Mouse (Mus musculus) olfactory bulb, adult 2 months (tissue): ENCODE results near the gene Epb41l1. TPM values are rescaled to one million over a fixed set of nuclear protein-coding genes. Genes with fewer than 3 reads are reported as not detected.
A peak's percentile ranks its signal among the peaks of the same experiment; 100 is the strongest.

Experiments used
- H3K27ac ChIP-seq: fragments of 200-500 bp; 2 replicates; pipeline ENCODE4 v1.5.1; 2012; ENCODE audit warnings: low read depth, low read length; ENCODE audit not compliant: insufficient read depth
- H3K4me1 ChIP-seq: fragments of 200-500 bp; 2 replicates; pipeline ENCODE4 v1.6.1; 2012; ENCODE audit warnings: low read length; ENCODE audit not compliant: control insufficient read depth, insufficient read depth
- H3K4me3 ChIP-seq: fragments of 200-500 bp; 2 replicates; pipeline ENCODE4 v1.5.1; 2012; ENCODE audit warnings: mild to moderate bottlenecking, low read depth, low read length, moderate library complexity; ENCODE audit not compliant: insufficient read depth
- CTCF ChIP-seq: fragments of 200-500 bp; IDR thresholded peaks from 2 replicates; pipeline ENCODE4 v1.5.1; 2012; ENCODE audit warnings: low read depth, mild to moderate bottlenecking, low read length, moderate library complexity; ENCODE audit not compliant: insufficient read depth
- POLR2A ChIP-seq: fragments of 200-500 bp; IDR thresholded peaks from 2 replicates; pipeline ENCODE4 v1.6.1; 2012; ENCODE audit warnings: mild to moderate bottlenecking, low read depth, low read length, moderate library complexity; ENCODE audit not compliant: insufficient read depth
- WGBS: fragments of 180-500 bp; shearing (Covaris S2); methylation state at CpG from one replicate; pipeline ENCODE4 v1.1.7; 2018; 5-methylcytosine and 5-hydroxymethylcytosine counted together
- polyA plus RNA-seq: library from polyadenylated mRNA; stranded (reverse); fragments of >200 nt; gene quantifications from 2 replicates; pipeline ENCODE4 v1.2.4, GENCODE M21; 2012; ENCODE audit warnings: low replicate concordance; ENCODE audit not compliant: missing spikeins, insufficient read depth, insufficient read length

The Epb41l1 gene
- polyA plus RNA-seq, 1 experiment, result 51.4 TPM

- WGBS, result 36% methylated on average over 14 of the region's 14 CpGs
- H3K4me1 ChIP-seq, result peaks cover 17% of the 10 kb centered on the region
Measured at GRCm38 (mm10) chr2:156462154-156463029, 41.7 kb downstream of the Epb41l1 start.

GRCm38 (mm10) chr2:156464416-156464815 is 43.7 kb downstream of the Epb41l1 start:
- peaks cover 19% of the 10 kb centered on the region for H3K4me1 ChIP-seq
- TF ChIP-seq POLR2A, result no peak
- no peak for TF ChIP-seq CTCF
- WGBS, result 80% methylated on average over 4 of the region's 4 CpGs
- H3K4me3 ChIP-seq, result no peak overlapping the region
- no peak overlapping the region for H3K27ac ChIP-seq

More at GRCm38 (mm10) chr2:156462154-156463029, 41.7 kb downstream of the Epb41l1 start:
- no peak overlapping the region for H3K27ac ChIP-seq
- H3K4me3 ChIP-seq, result no peak overlapping the region
- TF ChIP-seq CTCF (no peak), POLR2A (no peak)

GRCm38 (mm10) chr2:156467538-156467937 is 46.8 kb downstream of the Epb41l1 start:
- TF ChIP-seq POLR2A (no peak), CTCF (no peak)
- whole genome bisulfite sequencing, result 94% methylated on average over 11 of the region's 11 CpGs
- H3K4me3 ChIP-seq, result no peak overlapping the region
- peaks cover 9% of the 10 kb centered on the region for H3K4me1 ChIP-seq
- H3K27ac ChIP-seq, result no peak overlapping the region

DNA sequence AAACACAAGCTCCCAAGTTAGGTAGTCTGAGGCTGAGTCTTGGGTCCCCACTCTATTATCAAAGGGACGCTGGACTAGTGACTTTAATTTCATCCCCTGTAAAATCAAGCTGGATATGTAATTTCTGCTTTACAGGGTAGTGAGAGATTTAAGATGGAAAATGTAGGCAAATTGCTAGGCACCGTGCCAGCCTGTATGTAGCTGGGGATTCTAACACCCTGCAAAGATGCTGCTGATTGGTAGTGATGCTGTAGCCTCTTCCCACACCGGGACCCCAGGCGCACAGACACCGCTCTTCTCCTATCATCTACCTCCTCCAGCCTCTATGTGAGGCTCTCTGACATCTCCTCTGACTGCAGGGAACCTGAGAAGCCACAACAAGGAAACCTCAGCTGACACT is 48.2 kb downstream of the Epb41l1 start:
- H3K4me1 ChIP-seq, result peaks cover 10% of the 10 kb centered on the region; the same call in 1 of the 2 replicates
- no peak for TF ChIP-seq CTCF
- TF ChIP-seq POLR2A, result no peak
- H3K27ac ChIP-seq, result no peak overlapping the region
- no peak overlapping the region for H3K4me3 ChIP-seq
- WGBS, result 56% methylated on average over 5 of the region's 5 CpGs

GRCm38 (mm10) chr2:156469508-156469907 is 48.8 kb downstream of the Epb41l1 start:
- Histone ChIP-seq H3K4me1 (peaks cover 14% of the 10 kb centered on the region; the same call in 1 of the 2 replicates), H3K4me3 (no peak overlapping the region), H3K27ac (no peak overlapping the region)
- WGBS, result 81% methylated on average over 8 of the region's 8 CpGs
- no peak for TF ChIP-seq POLR2A

DNA sequence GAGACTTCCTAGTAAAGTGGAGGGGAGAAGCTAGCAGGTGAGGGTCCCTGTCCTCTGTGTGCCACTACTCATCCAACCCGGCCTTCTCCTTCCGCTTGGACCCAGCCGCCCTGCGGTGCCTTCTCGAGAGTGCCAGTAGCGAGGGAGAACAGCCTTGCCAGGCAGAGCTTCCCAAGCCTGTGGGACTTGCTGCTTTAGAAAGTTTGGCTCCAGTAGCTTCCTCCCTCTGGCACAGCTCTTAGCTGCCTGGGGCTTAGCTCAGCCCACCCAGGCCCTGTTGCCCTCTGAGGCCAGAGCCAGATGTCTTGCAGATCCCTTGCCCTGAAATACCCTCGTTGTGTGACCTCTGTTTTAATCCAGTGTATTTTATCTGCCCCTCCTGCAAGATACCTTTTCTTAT is 50.2 kb downstream of the Epb41l1 start:
- 75% methylated on average over 7 of the region's 7 CpGs for WGBS
- H3K4me3 ChIP-seq, result no peak overlapping the region
- peaks cover 20% of the 10 kb centered on the region for H3K4me1 ChIP-seq
- peak overlapping the region; percentile 37; the same call in 1 of the 2 replicates for H3K27ac ChIP-seq
- TF ChIP-seq POLR2A, result no peak
- TF ChIP-seq CTCF, result no peak

DNA sequence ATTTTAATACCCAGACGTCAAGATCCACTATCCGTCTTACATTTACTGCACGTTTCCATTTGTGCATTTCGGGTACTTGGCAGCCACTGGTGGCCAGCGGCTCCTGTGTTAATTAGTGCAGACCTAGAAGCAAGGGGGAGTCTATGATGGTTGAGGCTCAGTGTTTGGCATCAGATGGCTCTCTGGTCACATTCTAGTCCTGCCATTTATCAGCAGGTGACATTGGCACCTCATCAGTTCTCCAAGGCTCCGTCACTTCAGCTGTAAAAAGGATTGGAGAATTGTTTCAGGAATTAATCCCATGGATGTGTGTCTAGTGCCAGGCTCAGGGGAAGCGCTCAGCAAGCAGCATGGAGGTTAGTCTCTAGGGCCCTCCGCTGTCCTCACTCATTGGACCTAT is 51.6 kb downstream of the Epb41l1 start:
- H3K4me3 ChIP-seq, result no peak overlapping the region
- 88% methylated on average over 8 of the region's 8 CpGs for WGBS
- peaks cover 27% of the 10 kb centered on the region for H3K4me1 ChIP-seq
- TF ChIP-seq CTCF, result no peak
- TF ChIP-seq POLR2A, result no peak
- H3K27ac ChIP-seq, result no peak overlapping the region

- TF ChIP-seq POLR2A (no peak), CTCF (no peak)
- H3K4me3 ChIP-seq, result no peak overlapping the region
- WGBS, result 81% methylated on average over 8 of the region's 8 CpGs
Measured at GRCm38 (mm10) chr2:156473696-156474095, 53.0 kb downstream of the Epb41l1 start.

GRCm38 (mm10) chr2:156474111-156474510 is 53.4 kb downstream of the Epb41l1 start:
- no peak for TF ChIP-seq CTCF
- TF ChIP-seq POLR2A, result no peak
- Histone ChIP-seq H3K4me1 (peaks cover 35% of the 10 kb centered on the region), H3K4me3 (no peak overlapping the region), H3K27ac (no peak overlapping the region)
- 81% methylated on average over 3 of the region's 3 CpGs for WGBS

More at GRCm38 (mm10) chr2:156473696-156474095, 53.0 kb downstream of the Epb41l1 start:
- Histone ChIP-seq H3K4me1 (peaks cover 32% of the 10 kb centered on the region), H3K27ac (no peak overlapping the region)

- no peak for TF ChIP-seq POLR2A
- no peak for TF ChIP-seq CTCF
- Histone ChIP-seq H3K4me1 (peaks cover 38% of the 10 kb centered on the region), H3K4me3 (peak overlapping the region; percentile 89), H3K27ac (peak overlapping the region; percentile 96)
- 26% methylated on average over 12 of the region's 12 CpGs for WGBS
Measured at GRCm38 (mm10) chr2:156474891-156475284, 54.2 kb downstream of the Epb41l1 start.
